Mouse (Mus musculus) urinary bladder, postnatal 25 days (tissue): Measurements from ENCODE around the gene Chchd3.

Source experiments
- DNase-seq: peaks from one replicate; pipeline ENCODE4 v3.0.0; 2022; ENCODE audit warnings: low spot score

Gene Chchd3

DNA sequence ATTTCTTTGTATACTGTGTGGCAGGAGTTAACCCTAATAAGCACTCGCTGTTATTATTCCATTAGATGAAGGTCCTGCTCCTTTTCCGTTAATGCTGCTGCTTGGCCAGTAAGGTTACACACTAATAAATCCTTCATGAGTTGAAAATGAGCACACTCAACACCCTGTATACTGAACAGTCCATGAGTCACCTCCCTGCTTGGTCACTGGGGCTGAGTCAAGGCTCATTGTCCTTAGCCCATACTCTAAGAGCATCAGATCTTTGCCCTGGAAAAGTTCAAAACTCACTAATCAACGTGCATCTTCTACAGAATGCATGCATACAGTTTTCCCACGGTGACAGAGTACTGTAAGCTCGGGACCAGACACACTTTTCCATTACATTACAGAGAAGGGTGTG is 124.5 kb downstream of the Chchd3 start:
- DNase-seq = no peak

DNA sequence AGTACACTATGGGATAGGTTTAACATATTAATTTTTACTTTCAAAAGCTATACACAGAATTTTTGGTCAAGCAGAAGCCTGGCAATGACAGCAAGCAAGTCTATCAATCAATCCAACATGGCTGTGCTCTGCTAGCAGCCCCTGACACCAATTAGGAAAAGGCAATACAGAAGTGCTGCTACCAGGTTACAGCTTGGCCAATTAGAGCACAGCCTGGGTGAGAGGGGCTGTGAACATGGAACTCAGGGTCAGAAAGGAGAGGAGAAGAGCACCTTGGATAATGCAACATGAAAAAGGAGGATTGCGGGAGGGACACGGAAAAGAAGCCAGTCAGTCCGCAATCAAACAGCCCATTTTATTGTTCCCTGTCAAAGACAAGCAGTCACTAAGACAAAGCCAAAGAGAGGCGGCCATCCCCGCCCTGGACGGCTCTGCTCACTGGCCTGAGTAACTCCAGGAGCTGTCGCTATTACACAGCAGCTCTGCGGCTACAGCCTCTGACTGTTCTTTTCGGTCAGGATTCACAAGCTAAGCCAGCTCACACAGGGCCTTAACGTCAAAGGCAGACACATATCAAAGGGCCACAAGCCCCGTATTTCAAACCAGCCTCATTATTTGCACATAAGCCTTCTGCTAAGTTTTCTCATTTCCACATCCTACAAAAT is 128.8 kb downstream of the Chchd3 start:
- DNase-seq = no peak

- DNase-seq = no peak
Measured at GRCm38 (mm10) chr6:32922391-32922790, 137.7 kb downstream of the Chchd3 start.

DNA sequence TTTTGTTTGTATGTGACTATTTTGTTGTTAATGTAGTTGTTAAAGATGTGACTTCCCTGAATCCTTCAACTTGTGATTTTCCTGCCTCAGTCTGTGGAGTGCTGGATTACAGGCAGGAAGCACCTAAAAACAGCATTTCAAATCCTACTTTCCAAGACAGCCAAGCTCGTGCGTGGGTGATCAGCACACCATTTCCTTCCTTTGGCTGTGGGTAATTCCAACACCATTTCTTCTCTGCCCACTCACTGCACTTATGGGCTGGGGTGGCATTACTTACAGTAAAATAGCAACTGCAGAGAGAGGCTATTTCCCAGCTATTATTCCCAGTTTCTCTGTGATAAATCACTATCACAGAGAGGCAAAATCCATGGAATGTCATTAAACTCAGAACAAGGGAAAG is 140.0 kb downstream of the Chchd3 start:
- no peak for DNase-seq

DNA sequence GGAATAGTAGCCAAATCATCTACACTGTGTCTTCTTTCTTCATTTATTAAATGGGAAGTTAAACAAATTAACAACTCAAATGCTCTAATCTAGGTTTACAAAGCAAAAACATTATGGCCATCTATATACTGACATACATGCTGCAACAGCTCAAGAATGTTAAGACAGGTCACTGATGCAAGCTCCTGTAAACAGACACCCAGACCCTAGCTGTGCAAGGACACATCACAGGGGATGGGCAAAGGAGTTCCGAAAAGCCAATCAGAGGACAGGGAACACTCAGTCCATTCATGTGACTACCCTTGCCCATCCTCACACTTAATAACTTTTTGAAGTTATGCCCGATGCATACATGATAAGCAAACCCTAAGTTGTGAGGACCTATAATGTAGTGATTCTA is 149.4 kb downstream of the Chchd3 start:
- no peak for DNase-seq

GRCm38 (mm10) chr6:32899061-32899460 is 161.0 kb downstream of the Chchd3 start:
- DNase-seq = no peak

- no peak for DNase-seq
Measured at GRCm38 (mm10) chr6:32894100-32894499, 166.0 kb downstream of the Chchd3 start.

DNA sequence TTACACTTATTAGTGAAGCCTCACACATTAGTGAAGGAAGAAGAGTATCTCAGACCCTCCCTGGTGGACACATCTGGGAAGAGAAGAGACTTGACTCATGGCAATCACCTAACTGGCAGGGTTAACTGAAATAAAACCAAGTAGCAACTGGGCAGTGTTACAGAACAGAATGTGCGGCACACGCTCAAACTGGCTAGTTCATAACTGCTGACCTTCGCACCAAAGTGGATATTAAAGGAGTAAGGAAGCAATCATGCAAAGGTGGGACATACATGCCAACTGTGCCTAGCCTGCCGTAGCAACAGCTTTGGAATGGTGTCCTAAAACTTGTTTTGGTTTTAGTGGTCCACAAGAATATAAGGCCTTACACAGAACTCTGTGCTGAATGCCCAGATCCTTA is 169.3 kb downstream of the Chchd3 start:
- no peak for DNase-seq

GRCm38 (mm10) chr6:32888894-32889529 is 171.0 kb downstream of the Chchd3 start:
- no peak for DNase-seq

GRCm38 (mm10) chr6:32878586-32878985 is 181.5 kb downstream of the Chchd3 start:
- DNase-seq = no peak

GRCm38 (mm10) chr6:32874176-32874575 is 185.9 kb downstream of the Chchd3 start:
- DNase-seq = no peak

DNA sequence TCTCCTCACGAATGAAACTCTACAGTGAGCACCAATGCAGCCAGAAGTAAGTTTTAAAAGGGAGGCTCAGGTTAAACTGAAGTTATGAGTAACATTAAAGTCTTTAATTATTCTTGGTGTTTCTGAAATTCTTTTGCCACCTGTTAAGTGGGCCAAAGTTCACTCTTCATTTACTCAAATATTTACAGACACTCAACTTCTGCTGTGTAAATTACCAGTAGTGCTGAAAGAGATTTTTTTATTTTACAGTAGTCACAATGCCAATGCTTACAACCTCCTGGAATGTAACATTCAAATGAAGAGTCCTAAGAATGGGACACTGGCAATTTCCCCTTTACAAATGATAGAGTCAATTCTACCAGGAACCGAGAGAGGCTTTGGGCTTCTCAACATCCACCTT is 187.3 kb downstream of the Chchd3 start:
- DNase-seq = no peak

GRCm38 (mm10) chr6:32850960-32851359 is 209.1 kb downstream of the Chchd3 start:
- no peak for DNase-seq

DNA sequence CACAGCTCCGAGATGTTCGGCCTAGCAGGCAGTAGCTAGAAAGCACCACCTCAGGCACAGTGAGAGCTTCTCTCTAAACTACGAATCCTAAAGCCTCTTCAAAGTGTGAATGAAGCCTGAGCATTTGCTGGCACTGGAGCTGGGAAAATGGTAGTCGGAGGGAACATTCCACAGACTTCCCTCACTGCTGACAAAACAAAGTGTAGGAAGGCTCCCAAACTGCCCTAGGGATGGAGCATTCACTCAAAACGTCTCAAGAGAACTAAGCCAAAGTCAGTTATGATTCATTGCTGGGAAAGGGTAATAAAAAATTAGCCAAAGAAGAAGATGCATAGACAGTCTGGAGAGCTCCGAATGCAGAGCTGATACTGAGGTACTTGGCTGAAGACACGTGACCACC is 211.1 kb downstream of the Chchd3 start:
- no peak for DNase-seq

DNA sequence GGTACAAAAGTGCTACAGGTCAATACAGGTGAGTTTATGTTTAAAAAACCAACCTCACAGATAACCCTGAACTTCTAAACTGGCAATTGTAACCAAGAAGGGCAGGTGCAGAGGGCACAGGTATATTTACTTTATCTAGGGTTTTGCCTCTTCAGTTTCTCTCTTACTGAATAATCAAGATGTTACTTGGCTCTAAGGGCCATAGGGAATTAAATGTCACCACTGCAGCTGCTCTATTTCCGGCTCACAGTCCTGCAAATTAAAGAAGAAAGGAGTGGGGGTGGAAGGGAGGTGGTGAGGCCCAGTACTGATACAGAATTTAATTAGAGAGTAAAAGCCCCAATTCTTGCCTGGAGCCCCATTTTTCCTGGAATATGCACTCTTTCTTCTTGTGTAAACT is 214.6 kb downstream of the Chchd3 start:
- no peak for DNase-seq

GRCm38 (mm10) chr6:32837939-32838301 is 222.1 kb downstream of the Chchd3 start:
- DNase-seq = no peak

DNA sequence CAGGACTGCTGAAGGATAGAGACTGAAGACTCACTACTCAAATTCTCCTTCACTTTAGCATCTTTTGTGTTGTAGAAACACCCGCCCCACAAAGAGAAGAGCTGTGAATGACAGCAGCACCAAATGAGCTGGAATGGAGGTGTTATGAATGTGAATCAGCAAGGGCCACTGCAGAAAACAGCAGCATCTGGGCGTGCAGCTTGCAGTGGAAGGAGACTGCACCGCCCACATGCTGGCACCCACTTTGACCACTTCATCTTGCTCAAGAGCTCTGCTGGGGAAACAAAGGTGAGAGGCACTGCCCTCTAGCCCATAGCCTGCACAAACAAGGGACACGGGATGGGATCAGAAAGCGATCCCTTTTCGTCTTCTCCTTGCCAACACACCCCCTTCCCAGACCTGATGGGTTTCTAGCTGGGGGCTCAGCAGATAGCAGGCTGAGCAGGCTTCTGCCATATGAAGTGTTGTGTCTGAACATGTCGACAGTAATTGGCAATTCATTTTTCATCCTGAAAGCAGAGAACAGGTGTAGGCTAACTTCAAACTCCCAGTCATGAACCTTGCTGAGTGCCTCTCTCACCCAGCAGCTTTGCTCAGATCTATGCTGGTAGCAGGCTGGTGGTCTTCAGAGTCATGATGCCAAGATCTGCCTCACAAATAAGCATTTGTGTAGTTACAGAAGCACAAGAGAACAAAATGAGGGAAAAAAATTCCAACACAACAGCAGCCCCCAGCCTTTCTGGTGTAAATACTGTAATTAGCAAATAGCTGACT is 222.7 kb downstream of the Chchd3 start:
- DNase-seq = no peak

DNA sequence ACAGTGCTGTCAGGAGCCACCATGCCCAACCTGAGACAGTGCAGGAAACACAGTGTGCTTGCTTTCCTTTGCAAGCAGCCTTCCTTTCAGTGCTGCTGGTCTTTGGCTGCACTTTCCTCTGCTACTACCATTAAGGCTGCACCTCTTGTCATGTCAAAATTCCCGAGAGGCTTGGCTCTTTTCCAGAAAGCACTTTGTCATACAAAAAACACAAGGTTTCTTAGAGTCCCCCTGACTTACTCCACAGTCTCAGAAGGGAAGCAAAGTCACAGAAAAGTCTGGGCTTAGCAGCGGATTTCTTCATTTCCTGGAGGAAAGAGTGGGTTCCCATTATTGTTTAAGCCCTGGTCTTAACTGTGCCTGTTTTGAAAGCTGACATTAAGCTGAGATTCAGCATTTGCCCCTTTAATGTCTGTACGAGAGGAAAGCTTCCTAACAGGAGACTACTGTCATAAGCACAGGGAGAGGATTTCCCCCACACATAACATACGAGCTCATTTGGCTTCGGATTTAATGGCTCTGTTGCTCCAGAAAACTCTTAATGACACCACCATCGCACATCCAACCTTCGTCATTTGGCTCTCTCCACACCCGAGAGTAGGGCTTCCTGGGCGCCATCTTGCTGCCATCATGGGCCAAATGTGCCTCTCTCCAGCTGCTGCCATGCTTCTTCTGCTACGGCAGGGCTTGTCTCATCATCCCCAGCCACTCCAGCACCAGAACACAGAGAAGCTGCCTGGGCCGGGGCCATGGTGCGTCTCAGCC is 236.0 kb downstream of the Chchd3 start:
- DNase-seq = no peak

DNA sequence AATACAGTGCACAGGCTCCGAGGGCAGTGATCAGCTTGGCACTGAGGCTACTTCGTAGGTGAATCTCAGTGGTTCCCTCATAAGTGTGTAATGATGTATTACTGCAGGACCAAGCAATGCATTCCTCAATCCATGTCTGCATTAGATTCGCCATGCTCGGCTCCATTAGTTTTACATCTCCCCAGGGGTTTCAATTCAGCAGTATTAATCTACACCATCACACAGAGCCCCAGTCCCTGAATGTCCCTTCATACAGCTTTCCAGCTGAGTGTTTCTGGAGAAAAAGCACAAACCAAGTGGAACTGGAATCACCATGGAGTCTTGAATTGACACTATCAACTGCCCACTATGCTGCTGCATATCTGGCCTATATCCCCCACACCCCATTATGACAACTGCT is 241.1 kb downstream of the Chchd3 start:
- no peak for DNase-seq

DNA sequence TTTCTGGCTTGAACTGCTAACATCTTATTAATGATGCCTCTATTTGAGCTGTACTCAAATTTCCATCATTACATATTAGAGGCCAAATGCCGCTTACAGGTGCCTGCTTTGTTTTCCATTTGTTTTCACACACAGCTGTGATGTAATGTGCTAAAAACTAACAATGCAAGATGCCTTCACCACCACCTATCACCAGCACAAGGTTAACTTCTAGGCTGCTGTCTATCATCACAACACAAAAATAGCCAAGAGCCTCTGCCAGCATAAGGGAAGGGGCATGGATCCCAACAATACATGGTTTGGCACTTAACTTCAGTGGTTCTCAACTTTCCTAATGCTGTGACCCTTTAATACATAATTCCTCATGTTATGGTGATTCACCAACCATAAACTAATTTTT is 251.3 kb downstream of the Chchd3 start:
- DNase-seq = no peak

- DNase-seq = no peak
Measured at GRCm38 (mm10) chr6:32807771-32808170, 252.3 kb downstream of the Chchd3 start.

DNA sequence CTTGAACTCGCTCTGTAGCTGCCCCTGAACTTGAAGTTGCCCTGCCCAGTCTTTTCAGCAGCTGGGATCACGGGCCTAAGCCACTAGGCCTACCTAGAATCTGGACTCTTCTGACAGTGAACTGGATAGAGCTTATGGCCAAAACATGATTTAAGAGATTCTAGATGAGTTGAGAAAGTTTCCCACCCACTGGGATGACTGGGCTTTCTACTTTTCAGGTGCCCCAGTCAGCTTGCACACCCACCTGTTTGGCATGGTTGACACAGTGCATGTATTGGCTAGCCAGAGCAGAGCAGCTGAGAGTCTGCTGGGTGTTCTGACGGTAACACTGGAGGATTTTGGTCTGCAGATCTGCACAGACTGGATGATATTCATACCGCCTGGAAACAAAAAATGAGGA is 256.4 kb downstream of the Chchd3 start:
- no peak for DNase-seq

GRCm38 (mm10) chr6:32801776-32802175 is 258.3 kb downstream of the Chchd3 start:
- DNase-seq = no peak
